Mouse (Mus musculus) thymus, adult 2 months (tissue): ENCODE measurements around the gene Maea.

Experiments used
- CTCF ChIP-seq: fragments of 200-500 bp; IDR thresholded peaks from 2 replicates; pipeline ENCODE4 v1.5.1; 2012; ENCODE audit warnings: mild to moderate bottlenecking, control low read depth, low read length, moderate library complexity, borderline replicate concordance; ENCODE audit not compliant: control insufficient read depth, poor library complexity, insufficient read depth; ENCODE audit errors: extremely low read depth
- POLR2A ChIP-seq: fragments of 200-500 bp; IDR thresholded peaks from 2 replicates; pipeline ENCODE4 v1.6.1; 2012; ENCODE audit warnings: mild to moderate bottlenecking, low read length, control low read depth, moderate library complexity; ENCODE audit not compliant: control insufficient read depth, poor library complexity, insufficient read depth; ENCODE audit errors: extremely low read depth

- TF ChIP-seq CTCF (no peak), POLR2A (no peak)
Observed at GRCm38 (mm10) chr5:33301801-33302200, 33.5 kb upstream of the Maea start.
